Mouse (Mus musculus) heart, adult 2 months (tissue): ENCODE measurements at regions not wholly inside any gene's neighbourhood (a gene's known extent, or its start where the extent isn't known, plus 50 kb on each side); places are given as distances from the start of the nearest gene placed in this dataset.

Experiments
- DNase-seq, 2 experiments: peaks; one replicate each; pipeline ENCODE4 v3.0.0; 2021
- H3K27ac ChIP-seq: fragments of 200-600 bp; 2 replicates; pipeline ENCODE4 v1.8.1; 2022
- H3K27me3 ChIP-seq: fragments of 200-500 bp; 2 replicates; pipeline ENCODE4 v1.6.1; 2012; ENCODE audit warnings: mild to moderate bottlenecking, low read length, inconsistent platforms, mixed read lengths; ENCODE audit not compliant: control insufficient read depth, insufficient read depth
- H3K36me3 ChIP-seq: fragments of 200-500 bp; 2 replicates; pipeline ENCODE4 v1.6.1; 2012; ENCODE audit warnings: low read length, inconsistent platforms; ENCODE audit not compliant: control insufficient read depth, insufficient read depth
- H3K4me1 ChIP-seq: fragments of 200-500 bp; 2 replicates; pipeline ENCODE4 v1.6.1; 2011; ENCODE audit warnings: low read length; ENCODE audit not compliant: control insufficient read depth, insufficient read depth
- H3K4me3 ChIP-seq: fragments of 200-600 bp; 2 replicates; pipeline ENCODE4 v1.8.1; 2022
- H3K79me2 ChIP-seq: fragments of 200-500 bp; replicated peaks from 2 replicates; pipeline ENCODE4 v1.6.1; 2012; ENCODE audit warnings: mild to moderate bottlenecking, inconsistent platforms, low read length, moderate library complexity, mixed read lengths; ENCODE audit not compliant: control insufficient read depth, insufficient read depth
- H3K9ac ChIP-seq: fragments of 200-500 bp; 2 replicates; pipeline ENCODE4 v1.6.1; 2012; ENCODE audit warnings: low read depth, mild to moderate bottlenecking, control low read depth, inconsistent platforms, low read length, mixed read lengths
- CTCF ChIP-seq: fragments of 200-600 bp; IDR thresholded peaks from 2 replicates; pipeline ENCODE4 v1.8.1; 2022; ENCODE audit warnings: antibody characterized with exemption, mild to moderate bottlenecking, moderate library complexity
- EP300 ChIP-seq: fragments of 200-500 bp; IDR thresholded peaks from 2 replicates; pipeline ENCODE4 v1.6.1; 2011; ENCODE audit warnings: low read depth, low read length, control low read depth; ENCODE audit not compliant: insufficient read depth
- POLR2A ChIP-seq: fragments of 200-500 bp; IDR thresholded peaks from 2 replicates; pipeline ENCODE4 v1.6.1; 2011; ENCODE audit warnings: mild to moderate bottlenecking, low read depth, low read length, control low read depth; ENCODE audit not compliant: insufficient read depth
- WGBS: fragments of 180-500 bp; shearing (Covaris S2); methylation state at CpG from one replicate; pipeline ENCODE4 v1.1.7; 2018; 5-methylcytosine and 5-hydroxymethylcytosine counted together
- intact Hi-C: fragments of 180-260 bp; cut with DNase I; formaldehyde crosslinking; loops from one replicate; pipeline ENCODE4 v1.15.1; 2025

- 64% methylated on average over 5 of the region's 5 CpGs for WGBS
- H3K27ac ChIP-seq, result no peak overlapping the region
- H3K27me3 ChIP-seq, result no peaks in the 10 kb centered on the region; the same call in 1 of the 2 replicates
- H3K4me1 ChIP-seq, result no peaks in the 10 kb centered on the region
- TF ChIP-seq EP300 (no peak), POLR2A (no peak), CTCF (no peak)
- DNase-seq, result no peak
- no peaks in the 10 kb centered on the region for H3K79me2 ChIP-seq
- H3K9ac ChIP-seq, result no peak overlapping the region
- no peak overlapping the region for H3K4me3 ChIP-seq
- no peaks in the 10 kb centered on the region for H3K36me3 ChIP-seq
- intact Hi-C loops, result no loop called here
These were observed 205.3 kb downstream of the Matn1 start for GRCm38 (mm10) chr4:131149466-131149865.

DNA sequence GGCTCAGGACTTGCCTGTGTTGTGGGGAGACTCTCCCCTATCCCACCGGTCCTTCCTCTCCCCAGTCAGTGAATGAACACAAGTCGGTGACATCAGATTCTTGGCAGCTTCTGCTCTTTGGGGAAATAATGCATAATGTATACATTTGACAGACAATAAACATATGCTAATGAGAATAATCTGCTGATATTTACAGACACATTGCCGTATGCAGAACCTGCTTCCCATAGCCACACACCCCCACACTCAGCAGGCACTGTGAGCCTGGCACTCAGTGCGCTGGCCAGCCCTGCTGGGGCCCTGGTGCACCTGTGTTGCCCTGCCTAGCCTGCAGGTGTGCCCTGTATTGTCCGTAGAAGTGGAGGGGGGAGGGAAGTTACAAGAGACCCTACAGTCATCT, 215.5 kb downstream of the Matn1 start:
- H3K4me1 ChIP-seq, result no peaks in the 10 kb centered on the region
- intact Hi-C loops, result no loop called here
- H3K4me3 ChIP-seq, result no peak overlapping the region
- DNase-seq, result no peak
- no peaks in the 10 kb centered on the region for H3K36me3 ChIP-seq
- TF ChIP-seq POLR2A, result no peak
- TF ChIP-seq EP300, result no peak
- no peak for TF ChIP-seq CTCF
- 38% methylated on average over 5 of the region's 5 CpGs for WGBS
- H3K27ac ChIP-seq, result no peak overlapping the region
- H3K27me3 ChIP-seq, result no peaks in the 10 kb centered on the region
- H3K79me2 ChIP-seq, result no peaks in the 10 kb centered on the region
- no peak overlapping the region for H3K9ac ChIP-seq

DNA sequence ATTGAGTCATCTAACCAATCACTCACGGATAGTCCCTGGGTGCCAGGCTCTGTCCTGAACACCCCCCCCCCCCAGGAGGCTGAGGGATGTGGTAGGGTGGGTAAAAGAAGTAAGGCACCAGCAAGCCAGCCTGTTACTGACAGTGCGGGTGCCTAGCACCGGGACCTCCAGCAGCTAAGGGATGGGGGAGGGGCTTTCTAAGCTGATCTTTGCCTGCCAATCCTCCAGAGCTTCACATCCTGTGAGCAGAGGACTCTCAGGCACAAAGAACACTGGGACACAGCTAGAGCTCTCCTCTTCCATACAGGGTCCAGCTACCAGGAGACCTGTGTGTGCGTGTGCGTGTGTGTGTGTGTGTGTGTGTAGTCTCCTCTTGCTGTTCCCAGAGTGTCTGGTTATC, 215.9 kb downstream of the Matn1 start:
- TF ChIP-seq EP300, result no peak
- TF ChIP-seq CTCF, result no peak
- no peak for TF ChIP-seq POLR2A
- no peaks in the 10 kb centered on the region for H3K4me1 ChIP-seq
- no peak for DNase-seq
- H3K36me3 ChIP-seq, result no peaks in the 10 kb centered on the region
- H3K27me3 ChIP-seq, result no peaks in the 10 kb centered on the region
- intact Hi-C loops, result no loop called here
- WGBS, result 38% methylated on average over 5 of the region's 5 CpGs
- H3K27ac ChIP-seq, result no peak overlapping the region
- no peak overlapping the region for H3K9ac ChIP-seq
- no peaks in the 10 kb centered on the region for H3K79me2 ChIP-seq
- H3K4me3 ChIP-seq, result no peak overlapping the region

DNA sequence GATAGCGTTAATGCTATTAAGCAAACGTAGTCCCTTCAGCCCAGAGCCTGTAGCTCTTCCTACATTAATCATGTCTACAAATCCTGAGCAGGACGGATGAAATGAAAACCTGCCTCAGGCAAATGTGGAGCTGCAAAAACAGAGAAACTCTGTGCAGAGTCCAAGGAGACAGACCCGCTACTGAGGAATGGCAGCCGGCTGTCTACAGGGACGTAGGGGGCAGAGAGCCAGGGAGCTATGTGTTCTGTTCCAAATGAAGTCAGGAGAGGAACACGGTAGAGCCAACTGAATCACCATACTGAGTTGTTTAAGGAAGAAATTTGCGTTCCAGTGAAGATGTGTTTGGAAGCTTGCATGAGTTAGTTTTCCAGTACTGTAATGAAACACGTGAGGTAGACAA, 217.3 kb downstream of the Matn1 start:
- Histone ChIP-seq H3K79me2 (no peaks in the 10 kb centered on the region), H3K27ac (no peak overlapping the region), H3K4me1 (no peaks in the 10 kb centered on the region), H3K9ac (no peak overlapping the region), H3K27me3 (no peaks in the 10 kb centered on the region), H3K36me3 (no peaks in the 10 kb centered on the region), H3K4me3 (no peak overlapping the region)
- TF ChIP-seq EP300, result no peak
- TF ChIP-seq CTCF, result no peak
- intact Hi-C loops, result no loop called here
- WGBS, result 69% methylated on average over 9 of the region's 9 CpGs
- no peak for DNase-seq

DNA sequence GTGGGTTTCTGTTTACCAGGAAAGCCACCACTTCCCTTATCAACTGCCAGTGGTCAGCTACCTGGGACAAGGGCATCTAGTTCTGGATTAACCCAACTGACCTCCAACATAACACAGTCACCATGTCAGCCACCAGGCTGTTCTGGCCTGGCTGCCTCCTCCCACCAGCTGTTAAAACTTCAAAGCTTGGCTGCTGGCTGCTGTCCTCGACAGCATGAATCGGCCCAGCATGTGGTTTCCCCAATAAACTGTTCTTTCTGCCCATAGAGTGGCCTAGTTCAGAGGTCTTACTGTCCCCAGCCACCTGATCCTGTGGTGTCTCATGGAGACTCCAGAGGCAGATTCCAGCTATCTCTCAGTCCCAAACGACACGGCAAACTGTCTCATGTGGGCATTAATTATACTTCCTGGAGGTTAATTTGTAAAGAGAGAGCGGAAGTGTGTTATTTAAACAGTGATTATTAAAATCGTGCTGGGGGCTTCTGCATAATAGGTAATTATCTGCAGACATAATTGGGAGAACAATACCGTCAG, 219.7 kb downstream of the Matn1 start:
- Histone ChIP-seq H3K4me3 (no peak overlapping the region), H3K9ac (no peak overlapping the region), H3K4me1 (no peaks in the 10 kb centered on the region), H3K27ac (no peak overlapping the region), H3K79me2 (no peaks in the 10 kb centered on the region), H3K36me3 (no peaks in the 10 kb centered on the region), H3K27me3 (no peaks in the 10 kb centered on the region)
- 64% methylated on average over 7 of the region's 7 CpGs for WGBS
- DNase-seq, result no peak
- intact Hi-C loops, result no loop called here
- TF ChIP-seq POLR2A, result no peak
- TF ChIP-seq CTCF, result no peak
- TF ChIP-seq EP300, result no peak

GRCm38 (mm10) chr4:131166574-131167270, 222.5 kb downstream of the Matn1 start:
- Histone ChIP-seq H3K27ac (no peak overlapping the region), H3K36me3 (no peaks in the 10 kb centered on the region), H3K4me1 (no peaks in the 10 kb centered on the region), H3K4me3 (no peak overlapping the region), H3K27me3 (no peaks in the 10 kb centered on the region), H3K79me2 (no peaks in the 10 kb centered on the region), H3K9ac (no peak overlapping the region)
- intact Hi-C loops, result no loop called here
- 62% methylated on average over 9 of the region's 9 CpGs for WGBS
- TF ChIP-seq CTCF (no peak), POLR2A (no peak), EP300 (no peak)
- DNase-seq, result no peak

- 73% methylated on average over 2 of the region's 2 CpGs for WGBS
- no peaks in the 10 kb centered on the region for H3K79me2 ChIP-seq
- no peak overlapping the region for H3K27ac ChIP-seq
- H3K4me1 ChIP-seq, result no peaks in the 10 kb centered on the region
- no peak overlapping the region for H3K4me3 ChIP-seq
- DNase-seq, result no peak
- H3K27me3 ChIP-seq, result no peaks in the 10 kb centered on the region
- no peaks in the 10 kb centered on the region for H3K36me3 ChIP-seq
- intact Hi-C loops, result no loop called here
- no peak overlapping the region for H3K9ac ChIP-seq
- TF ChIP-seq EP300 (no peak), POLR2A (no peak), CTCF (no peak)
These were observed 223.7 kb downstream of the Matn1 start for GRCm38 (mm10) chr4:131167921-131168320.
